Mouse (Mus musculus) E14TG2a.4 (cell line): ENCODE measurements around the gene Mab21l3.

Experiments
- CTCF ChIP-seq: conservative IDR thresholded peaks from 2 replicates; pipeline ENCODE4 v1.5.1; 2014; ENCODE audit warnings: low read length
- NANOG ChIP-seq: IDR thresholded peaks from 2 replicates; pipeline ENCODE4 v1.6.1; 2014; ENCODE audit warnings: borderline replicate concordance, low read length, mixed read lengths
- POU5F1 ChIP-seq: IDR thresholded peaks from 2 replicates; pipeline ENCODE4 v1.6.1; 2014; ENCODE audit warnings: low read length, borderline replicate concordance

GRCm38 (mm10) chr3:101836532-101836931, 12.2 kb downstream of the Mab21l3 start:
- TF ChIP-seq CTCF, result no peak
- no peak for TF ChIP-seq POU5F1
- TF ChIP-seq NANOG, result no peak
